Mouse (Mus musculus) heart, embryonic 12.5 days (tissue): ENCODE data around the gene Rab5if. TPM values are rescaled to one million over a fixed set of nuclear protein-coding genes. Genes with fewer than 3 reads are reported as not detected.
"Not testable (repeated sequence)": the region's sequence is repeated elsewhere in the genome, so short reads cannot be mapped to it uniquely, and the experiment has no call there.

Experiments
- ATAC-seq: fragments of 200-750 bp; cut with Nextera tagmentation; 2 replicates; pipeline ENCODE4 v1.8.0; 2017; ENCODE audit warnings: moderate TSS enrichment, moderate library complexity; ENCODE audit not compliant: insufficient number of reproducible peaks, low FRiP score
- H3K27ac ChIP-seq: fragments of 300-500 bp; sonication (generic); 2 replicates; pipeline ENCODE4 v1.5.1; 2016; ENCODE audit warnings: mild to moderate bottlenecking, moderate library complexity; ENCODE audit not compliant: poor library complexity, severe bottlenecking
- H3K27me3 ChIP-seq: fragments of 300-500 bp; sonication (generic); replicated peaks from 2 replicates; pipeline ENCODE4 v1.6.1; 2016; ENCODE audit warnings: mild to moderate bottlenecking, moderate library complexity
- H3K36me3 ChIP-seq: fragments of 300-500 bp; sonication (generic); 2 replicates; pipeline ENCODE4 v1.6.1; 2016; ENCODE audit warnings: mild to moderate bottlenecking, moderate library complexity
- H3K4me1 ChIP-seq: fragments of 300-500 bp; sonication (generic); replicated peaks from 2 replicates; pipeline ENCODE4 v1.6.1; 2016; ENCODE audit warnings: mild to moderate bottlenecking
- H3K4me2 ChIP-seq: fragments of 300-500 bp; sonication (generic); 2 replicates; pipeline ENCODE4 v1.6.1; 2016; ENCODE audit warnings: mild to moderate bottlenecking, moderate library complexity
- H3K4me3 ChIP-seq: fragments of 300-500 bp; sonication (generic); 2 replicates; pipeline ENCODE4 v1.5.1; 2016; ENCODE audit warnings: mild to moderate bottlenecking
- H3K9ac ChIP-seq: fragments of 300-500 bp; sonication (generic); 2 replicates; pipeline ENCODE4 v1.6.1; 2016; ENCODE audit warnings: mild to moderate bottlenecking, moderate library complexity
- H3K9me3 ChIP-seq: fragments of 300-500 bp; sonication (generic); replicated peaks from 2 replicates; pipeline ENCODE4 v1.6.1; 2016; ENCODE audit warnings: mild to moderate bottlenecking, moderate library complexity
- WGBS: fragments of 180-500 bp; shearing (Covaris S2); methylation state at CpG from one replicate; pipeline ENCODE4 v1.1.7; 2016; 5-methylcytosine and 5-hydroxymethylcytosine counted together
- polyA plus RNA-seq: library from polyadenylated mRNA; unstranded; fragments of >200 nt; fragmentation: Nextera tagmentation; extraction: Ambion mirVana; gene quantifications from 2 replicates; pipeline ENCODE4 v1.2.1, GENCODE M21; 2016

Gene Rab5if
- polyA plus RNA-seq, 1 experiment from 2014 or later = 203 TPM

DNA sequence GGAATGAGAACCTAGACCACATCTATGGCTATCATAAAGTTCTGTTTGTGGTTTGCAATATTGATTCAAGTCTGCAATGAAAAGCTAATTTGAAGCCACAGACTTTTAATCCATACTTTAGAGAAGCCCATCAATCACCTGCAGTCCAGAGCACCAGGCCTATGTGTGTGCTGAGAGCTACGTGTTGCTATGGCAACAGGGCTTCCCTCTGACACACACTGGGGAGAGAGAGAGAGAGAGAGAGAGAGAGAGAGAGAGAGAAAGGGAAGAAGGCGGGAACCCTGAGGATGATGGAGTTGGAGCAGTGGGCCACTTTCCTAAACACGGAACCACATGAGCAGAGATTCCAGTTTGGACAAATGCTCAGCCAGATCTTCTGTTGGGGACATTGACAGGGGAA lies 29.3 kb downstream of the Rab5if start:
- Histone ChIP-seq H3K27me3 (no peaks in the 10 kb centered on the region), H3K9me3 (no peaks in the 10 kb centered on the region), H3K36me3 (no peaks in the 10 kb centered on the region), H3K4me1 (peaks cover 6% of the 10 kb centered on the region), H3K27ac (no peak overlapping the region), H3K4me3 (no peak overlapping the region), H3K9ac (no peak overlapping the region), H3K4me2 (no peak overlapping the region)
- 61% methylated on average over 3 of the region's 3 CpGs for WGBS
- no peak for ATAC-seq

DNA sequence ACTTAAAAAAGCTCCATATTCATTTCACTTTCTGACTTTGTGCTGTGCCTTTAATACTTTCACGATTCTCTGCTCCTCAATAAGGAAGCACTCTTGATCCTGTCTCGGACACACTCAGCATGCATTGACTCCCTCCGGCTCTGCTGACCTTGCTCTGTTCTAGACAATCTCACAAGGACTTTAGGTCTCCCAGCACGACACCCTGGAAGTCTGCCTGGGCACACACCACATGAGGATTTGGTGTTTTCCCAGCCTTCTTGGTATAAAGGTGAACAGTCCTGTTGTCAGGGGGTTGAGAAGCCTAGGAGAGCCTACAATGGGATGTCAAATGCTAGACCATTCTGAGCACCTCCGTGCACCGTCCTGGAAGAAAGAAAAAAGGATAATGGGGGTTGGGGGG lies 29.9 kb downstream of the Rab5if start:
- ATAC-seq = no peak
- Histone ChIP-seq H3K4me3 (no peak overlapping the region), H3K9ac (no peak overlapping the region), H3K9me3 (no peaks in the 10 kb centered on the region), H3K27me3 (no peaks in the 10 kb centered on the region), H3K27ac (no peak overlapping the region), H3K4me2 (no peak overlapping the region), H3K36me3 (no peaks in the 10 kb centered on the region), H3K4me1 (peaks cover 9% of the 10 kb centered on the region)
- WGBS = 63% methylated on average over 6 of the region's 6 CpGs

DNA sequence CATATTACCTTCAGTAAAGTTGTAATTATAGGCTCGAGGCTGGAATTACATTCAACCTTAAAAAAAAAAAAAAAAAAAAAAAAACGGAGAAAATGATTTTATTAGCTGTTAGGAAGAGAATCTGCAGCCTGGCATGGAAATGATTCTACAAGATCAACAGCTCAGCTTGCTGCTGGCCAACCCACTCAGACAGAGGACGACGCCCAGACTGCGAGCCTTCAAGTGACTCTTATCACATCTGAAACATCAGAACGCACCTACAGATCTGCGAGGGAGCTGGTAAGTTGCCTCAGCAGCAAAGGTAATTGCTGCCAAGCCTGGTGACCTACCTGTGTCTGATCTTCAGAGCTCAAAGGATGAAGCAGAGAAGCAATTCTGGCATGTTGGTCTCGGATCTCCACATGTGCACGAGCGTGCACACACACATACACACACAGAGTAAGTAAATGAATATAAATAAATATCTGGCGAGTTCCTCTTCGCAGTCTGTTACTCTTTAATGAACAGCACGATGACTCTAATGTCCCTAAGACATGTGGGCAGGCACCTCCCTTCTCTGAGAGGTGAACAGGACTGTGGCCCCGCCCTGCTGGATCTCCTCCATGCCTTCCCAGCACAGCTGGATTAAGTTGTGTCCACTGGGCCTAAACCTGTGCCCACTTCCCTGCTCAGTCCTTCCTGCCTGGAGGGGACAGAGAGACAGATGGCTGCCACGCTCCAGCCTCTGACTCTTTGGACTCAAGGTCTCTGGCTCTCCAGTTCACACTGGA lies 31.8 kb downstream of the Rab5if start:
- no peak overlapping the region for H3K4me2 ChIP-seq
- H3K4me3 ChIP-seq = no peak overlapping the region
- no peak overlapping the region for H3K27ac ChIP-seq
- peaks cover 20% of the 10 kb centered on the region for H3K4me1 ChIP-seq
- H3K9me3 ChIP-seq = no peaks in the 10 kb centered on the region
- WGBS = 74% methylated on average over 15 of the region's 15 CpGs
- H3K9ac ChIP-seq = no peak overlapping the region
- no peaks in the 10 kb centered on the region for H3K36me3 ChIP-seq
- no peak for ATAC-seq
- no peaks in the 10 kb centered on the region for H3K27me3 ChIP-seq

DNA sequence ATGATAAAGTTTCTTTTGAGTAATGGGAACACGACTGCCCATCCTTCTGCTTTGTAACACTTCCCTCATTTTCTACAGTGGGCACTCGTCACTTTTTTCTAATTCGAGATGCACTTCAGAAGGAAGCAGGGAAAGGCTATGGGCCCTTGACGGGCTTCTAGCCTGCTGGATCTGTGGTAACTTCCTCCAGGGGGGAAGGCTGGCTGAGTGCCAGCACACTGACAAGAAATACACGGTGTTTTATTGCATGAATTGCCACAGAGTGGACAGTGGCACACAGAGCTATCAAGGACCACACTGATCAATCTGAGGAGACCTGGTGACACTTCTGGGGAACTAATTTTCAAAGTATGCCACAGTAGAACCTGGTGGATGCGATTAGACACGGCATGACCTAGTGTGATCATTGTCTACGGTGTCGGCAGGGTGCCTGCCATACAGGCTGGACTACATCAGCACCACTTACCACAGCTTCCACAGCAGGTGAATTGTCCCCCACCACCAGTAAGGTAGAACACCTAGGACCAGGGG lies 33.5 kb downstream of the Rab5if start:
- H3K9ac ChIP-seq = no peak overlapping the region
- no peak overlapping the region for H3K4me3 ChIP-seq
- H3K4me1 ChIP-seq = peaks cover 20% of the 10 kb centered on the region
- 63% methylated on average over 9 of the region's 9 CpGs for WGBS
- H3K4me2 ChIP-seq = no peak overlapping the region
- no peaks in the 10 kb centered on the region for H3K27me3 ChIP-seq
- no peak for ATAC-seq
- H3K27ac ChIP-seq = no peak overlapping the region
- no peaks in the 10 kb centered on the region for H3K36me3 ChIP-seq
- no peaks in the 10 kb centered on the region for H3K9me3 ChIP-seq

DNA sequence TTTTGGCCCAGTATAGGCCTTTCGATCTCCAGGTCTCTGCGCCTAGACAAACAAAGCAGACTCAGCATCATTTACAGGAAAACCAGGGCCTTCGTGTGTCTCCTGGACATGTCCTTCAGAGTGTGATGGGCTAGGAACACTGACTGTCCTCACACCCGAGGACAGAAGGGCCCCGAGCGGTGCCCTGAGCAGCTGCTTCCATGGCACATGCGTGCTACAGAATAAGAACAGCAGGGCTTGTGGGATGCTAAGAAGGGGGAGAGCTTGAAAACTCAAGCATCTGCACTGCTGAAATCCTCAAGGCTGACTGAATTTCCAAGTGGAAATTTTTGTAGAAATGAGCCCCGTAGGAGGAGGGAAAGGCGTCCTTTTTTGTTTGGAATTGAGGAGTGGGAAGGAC lies 34.1 kb downstream of the Rab5if start:
- Histone ChIP-seq H3K4me1 (peaks cover 20% of the 10 kb centered on the region), H3K9me3 (no peaks in the 10 kb centered on the region), H3K9ac (no peak overlapping the region), H3K4me2 (no peak overlapping the region), H3K27ac (no peak overlapping the region), H3K27me3 (no peaks in the 10 kb centered on the region), H3K4me3 (no peak overlapping the region), H3K36me3 (no peaks in the 10 kb centered on the region)
- 82% methylated on average over 9 of the region's 9 CpGs for WGBS
- no peak for ATAC-seq

DNA sequence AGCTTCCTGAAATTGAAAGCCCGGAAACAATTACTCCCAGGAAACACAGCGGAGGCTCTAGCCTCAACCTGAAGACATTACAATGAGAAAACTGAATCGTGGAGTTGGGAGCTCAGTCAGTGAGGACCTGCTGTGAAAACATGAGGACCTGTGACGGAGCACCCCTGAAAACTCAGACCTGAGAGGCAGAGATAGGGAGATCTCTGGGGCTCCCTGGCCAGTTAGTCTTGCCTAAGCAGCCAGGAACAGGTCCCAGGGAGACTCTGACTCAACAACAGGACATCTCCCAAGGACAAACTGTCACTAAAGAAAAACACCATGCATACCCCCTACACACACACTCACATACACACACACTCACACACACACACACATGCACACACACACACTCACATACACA lies 35.4 kb downstream of the Rab5if start:
- Histone ChIP-seq H3K36me3 (no peaks in the 10 kb centered on the region), H3K9me3 (no peaks in the 10 kb centered on the region), H3K4me1 (peaks cover 20% of the 10 kb centered on the region), H3K4me2 (no peak overlapping the region), H3K27me3 (no peaks in the 10 kb centered on the region), H3K9ac (no peak overlapping the region), H3K27ac (no peak overlapping the region), H3K4me3 (no peak overlapping the region)
- 37% methylated on average over 4 of the region's 4 CpGs for WGBS
- ATAC-seq = no peak

DNA sequence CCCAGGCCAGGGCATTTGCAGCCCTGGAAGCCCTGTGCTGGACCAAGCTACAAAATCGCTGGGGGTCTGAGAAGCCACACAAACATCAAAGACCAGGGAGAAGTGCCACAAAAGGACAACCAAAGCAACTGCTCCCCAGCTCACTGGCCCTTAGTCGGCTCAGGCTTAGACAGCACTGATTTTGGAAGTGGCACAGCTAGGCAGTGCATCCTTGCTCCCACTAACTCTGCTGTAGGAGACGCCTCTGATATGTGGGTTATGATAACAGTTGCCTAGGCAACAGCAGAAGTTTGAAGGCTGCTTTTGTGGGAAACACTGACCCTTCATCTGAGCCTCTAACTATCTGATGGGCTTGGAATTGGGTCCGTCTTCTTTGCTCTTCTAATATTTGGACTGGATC lies 36.3 kb downstream of the Rab5if start:
- Histone ChIP-seq H3K4me3 (no peak overlapping the region), H3K27ac (no peak overlapping the region), H3K27me3 (no peaks in the 10 kb centered on the region), H3K4me1 (peaks cover 20% of the 10 kb centered on the region), H3K4me2 (no peak overlapping the region), H3K36me3 (no peaks in the 10 kb centered on the region), H3K9me3 (no peaks in the 10 kb centered on the region), H3K9ac (no peak overlapping the region)
- no peak for ATAC-seq
- WGBS = 42% methylated on average over 4 of the region's 4 CpGs

DNA sequence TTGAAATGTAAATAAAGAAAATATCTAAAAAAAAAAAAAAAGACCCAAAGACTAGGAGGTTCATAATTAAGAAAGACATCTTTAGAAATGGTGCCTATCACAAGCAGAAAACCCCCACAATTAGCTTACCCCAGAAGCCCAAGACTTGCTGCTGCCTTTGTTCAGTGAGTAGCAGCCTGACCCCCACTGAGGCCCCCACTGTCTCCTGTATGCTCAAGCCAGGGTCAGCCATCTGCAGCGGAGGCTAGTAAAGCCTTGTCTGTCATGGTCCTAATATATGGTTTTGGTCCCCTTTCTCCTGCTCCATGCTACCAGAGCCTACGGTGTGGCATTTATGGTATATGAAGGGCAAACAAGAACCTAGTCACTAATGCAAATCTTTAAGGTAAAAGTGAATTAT lies 38.4 kb downstream of the Rab5if start:
- Histone ChIP-seq H3K36me3 (no peaks in the 10 kb centered on the region), H3K27ac (no peak overlapping the region), H3K4me1 (peaks cover 16% of the 10 kb centered on the region), H3K4me2 (no peak overlapping the region), H3K27me3 (no peaks in the 10 kb centered on the region), H3K9ac (no peak overlapping the region), H3K4me3 (no peak overlapping the region), H3K9me3 (no peaks in the 10 kb centered on the region)
- WGBS = 81% methylated on average over 2 of the region's 2 CpGs
- ATAC-seq = no peak

DNA sequence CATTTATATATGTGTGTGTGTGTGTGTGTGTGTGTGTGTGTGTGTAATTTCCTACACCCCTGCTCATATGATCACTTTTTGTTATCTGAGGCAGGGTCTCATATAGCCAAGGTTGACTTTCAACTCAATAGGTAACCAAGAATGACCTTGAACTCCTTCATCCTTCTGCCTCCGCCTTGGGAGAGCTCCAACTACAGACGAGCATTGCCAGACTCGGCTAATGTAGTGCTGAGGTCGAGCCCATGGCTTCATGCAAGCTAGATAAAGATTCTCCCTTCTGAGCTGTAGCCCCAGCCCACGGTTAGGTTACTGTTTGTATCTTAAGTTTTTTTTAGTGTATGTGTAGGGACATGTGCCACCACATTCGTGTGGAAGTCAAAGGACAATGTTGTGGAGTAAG lies 39.0 kb downstream of the Rab5if start:
- Histone ChIP-seq H3K36me3 (no peaks in the 10 kb centered on the region), H3K9me3 (no peaks in the 10 kb centered on the region), H3K27me3 (no peaks in the 10 kb centered on the region), H3K27ac (no peak overlapping the region), H3K9ac (no peak overlapping the region), H3K4me1 (peaks cover 14% of the 10 kb centered on the region), H3K4me2 (no peak overlapping the region), H3K4me3 (no peak overlapping the region)
- ATAC-seq = no peak
- whole genome bisulfite sequencing = 55% methylated on average over 6 of the region's 6 CpGs

DNA sequence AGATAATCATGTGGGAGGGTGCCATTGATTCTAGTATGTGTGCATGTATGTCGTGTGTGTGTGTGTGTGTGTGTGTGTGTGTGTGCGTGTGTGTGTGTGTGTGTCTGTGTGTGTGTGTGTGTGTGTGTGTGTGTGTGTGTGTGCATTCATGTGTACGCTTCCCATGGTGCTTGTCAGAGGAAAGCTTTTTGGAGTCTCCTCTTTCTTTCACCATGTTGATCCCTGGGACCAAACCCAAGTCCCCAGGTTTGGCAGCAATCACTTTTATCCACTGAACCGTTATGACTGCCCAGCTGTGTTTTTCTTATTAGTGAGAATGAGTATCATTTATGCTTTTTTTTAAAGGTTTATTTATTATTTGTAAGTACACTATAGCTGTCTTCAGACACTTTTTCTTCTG lies 39.5 kb downstream of the Rab5if start:
- H3K9me3 ChIP-seq, H3K36me3 ChIP-seq, ATAC-seq, H3K27me3 ChIP-seq, H3K9ac ChIP-seq, H3K4me3 ChIP-seq, H3K27ac ChIP-seq, H3K4me2 ChIP-seq: not testable (repeated sequence)
- 83% methylated on average over 3 of the region's 4 CpGs for WGBS
- peaks cover 13% of the 10 kb centered on the region for H3K4me1 ChIP-seq

DNA sequence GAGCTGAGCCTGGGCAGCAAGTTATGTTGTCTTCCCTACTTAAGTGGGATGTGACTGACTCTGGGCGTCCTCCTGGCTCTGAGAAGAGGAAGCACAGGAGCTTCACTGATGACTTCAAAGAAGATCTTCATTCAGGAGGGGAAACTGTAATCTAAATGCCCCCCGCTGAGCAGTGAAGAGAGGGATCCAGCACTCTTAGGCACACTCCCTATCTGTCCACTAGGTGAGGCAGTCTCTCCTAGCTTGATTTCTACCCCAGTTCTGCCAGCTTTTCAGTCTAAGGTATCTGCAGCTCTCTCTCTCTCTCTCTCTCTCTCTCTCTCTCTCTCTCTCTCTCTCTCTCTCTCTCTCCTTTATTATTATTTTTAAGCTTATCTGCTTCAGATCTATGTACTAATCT lies 40.4 kb downstream of the Rab5if start:
- H3K27me3 ChIP-seq = no peaks in the 10 kb centered on the region
- no peak for ATAC-seq
- H3K9me3 ChIP-seq = no peaks in the 10 kb centered on the region
- H3K4me2 ChIP-seq = no peak overlapping the region
- H3K36me3 ChIP-seq = no peaks in the 10 kb centered on the region
- WGBS = 33% methylated on average over 2 of the region's 2 CpGs
- no peak overlapping the region for H3K4me3 ChIP-seq
- H3K4me1 ChIP-seq = peaks cover 5% of the 10 kb centered on the region
- no peak overlapping the region for H3K27ac ChIP-seq
- H3K9ac ChIP-seq = no peak overlapping the region
